Mouse (Mus musculus) heart, adult 2 months (tissue): ENCODE data around the gene Rab11b.
"Not testable (repeated sequence)": the region's sequence is repeated elsewhere in the genome, so short reads cannot be mapped to it uniquely, and the experiment has no call there.

Source experiments
- CTCF ChIP-seq: fragments of 200-600 bp; IDR thresholded peaks from 2 replicates; pipeline ENCODE4 v1.8.1; 2022; ENCODE audit warnings: antibody characterized with exemption, mild to moderate bottlenecking, moderate library complexity
- POLR2A ChIP-seq: fragments of 200-500 bp; IDR thresholded peaks from 2 replicates; pipeline ENCODE4 v1.6.1; 2011; ENCODE audit warnings: mild to moderate bottlenecking, low read depth, low read length, control low read depth; ENCODE audit not compliant: insufficient read depth

- not testable (repeated sequence) for TF ChIP-seq CTCF, POLR2A
Measured at GRCm38 (mm10) chr17:33733526-33733925, 26.8 kb downstream of the Rab11b start.
